Mouse (Mus musculus): ENCODE measurements around the gene Mrpl17. TPM values are rescaled to one million over a fixed set of nuclear protein-coding genes. Genes with fewer than 3 reads are reported as not detected.

Mrpl17 gene
- 145 TPM for polyA plus RNA-seq (2017; shearing (Covaris generic))

GRCm38 (mm10) chr7:105810877-105811489 is at the start of gene Mrpl17:
Gene Mrpl17, minus strand, starts transcription at chr7:105811099.

GRCm38 (mm10) chr7:105787285-105788140 is 23.4 kb downstream of the Mrpl17 start, which contains the start of gene Dchs1:
Gene Dchs1, minus strand, starts transcription at chr7:105787654.

Other genes starting within 250 kb of the Mrpl17 start
- 11.6 TPM for gene Apbb1, start 229.4 kb downstream of the Mrpl17 start, polyA plus RNA-seq (2017; shearing (Covaris generic))
- not detected for gene Hpx, start 211.0 kb downstream of the Mrpl17 start, polyA plus RNA-seq (2017; shearing (Covaris generic))
- gene Trim3, start 177.5 kb downstream of the Mrpl17 start, polyA plus RNA-seq (2017; shearing (Covaris generic)) = 2.1 TPM
- gene Timm10b, start 171.0 kb downstream of the Mrpl17 start, polyA plus RNA-seq (2017; shearing (Covaris generic)) = 209 TPM
- gene Arfip2, start 170.7 kb downstream of the Mrpl17 start, polyA plus RNA-seq (2017; shearing (Covaris generic)) = 25.8 TPM
- gene Gm45799, start 170.5 kb downstream of the Mrpl17 start, polyA plus RNA-seq (2017; shearing (Covaris generic)) = 8.0 TPM
- 2.4 TPM for gene Dnhd1, start 160.3 kb downstream of the Mrpl17 start, polyA plus RNA-seq (2017; shearing (Covaris generic))
- 230 TPM for gene Ilk, start 74.5 kb downstream of the Mrpl17 start, polyA plus RNA-seq (2017; shearing (Covaris generic))
- gene Rrp8, start 73.7 kb downstream of the Mrpl17 start, polyA plus RNA-seq (2017; shearing (Covaris generic)) = 40.5 TPM
- gene Taf10, start 66.7 kb downstream of the Mrpl17 start, polyA plus RNA-seq (2017; shearing (Covaris generic)) = 20.5 TPM
- 138 TPM for gene Tpp1, start 58.9 kb downstream of the Mrpl17 start, polyA plus RNA-seq (2017; shearing (Covaris generic))
- not detected for gene Dchs1, start 23.4 kb downstream of the Mrpl17 start, polyA plus RNA-seq (2017; shearing (Covaris generic))
- gene Gm4070, start 142.9 kb upstream of the Mrpl17 start, polyA plus RNA-seq (2017; shearing (Covaris generic)) = 297 TPM

All from inflammation-experienced regulatory T-cells, adult 16 weeks (primary cell).